Mouse (Mus musculus) G1E (cell line): ENCODE measurements at regions not wholly inside any gene's neighbourhood (a gene's known extent, or its start where the extent isn't known, plus 50 kb on each side); places are given as distances from the start of the nearest gene placed in this dataset.

Source experiments
- ATAC-seq: 2 replicates; pipeline ENCODE4 v1.8.0; 2016; ENCODE audit warnings: mild to moderate bottlenecking; ENCODE audit not compliant: insufficient number of reproducible peaks, poor library complexity, low FRiP score, severe bottlenecking; ENCODE audit errors: extremely low read depth
- DNase-seq: peaks from one replicate; pipeline ENCODE4 v3.0.0; 2012; ENCODE audit warnings: low spot score
- H3K27me3 ChIP-seq: 2 replicates; pipeline ENCODE4 v1.6.1; 2012; ENCODE audit warnings: mild to moderate bottlenecking, low read length, inconsistent platforms; ENCODE audit not compliant: insufficient read depth
- H3K36me3 ChIP-seq: replicated peaks from 2 replicates; pipeline ENCODE3; 2012; ENCODE audit warnings: mild to moderate bottlenecking, inconsistent platforms
- H3K4me1 ChIP-seq: 2 replicates; pipeline ENCODE4 v1.6.1; 2012; ENCODE audit warnings: low read depth, low read length, inconsistent platforms, mixed read lengths; ENCODE audit not compliant: insufficient read depth
- H3K4me3 ChIP-seq: 2 replicates; pipeline ENCODE4 v1.5.1; 2012; ENCODE audit warnings: low read depth, mild to moderate bottlenecking, inconsistent platforms, low read length, moderate library complexity, mixed read lengths
- H3K9me3 ChIP-seq: replicated peaks from 2 replicates; pipeline ENCODE4 v1.6.1; 2012; ENCODE audit warnings: inconsistent platforms
- CTCF ChIP-seq: IDR thresholded peaks from 2 replicates; pipeline ENCODE4 v1.5.1; 2012; ENCODE audit warnings: low read depth, low read length, inconsistent platforms, mixed read lengths
- GATA1 ChIP-seq: IDR thresholded peaks from 2 replicates; pipeline ENCODE4 v1.6.1; 2012; ENCODE audit warnings: borderline replicate concordance, low read length, inconsistent platforms, mixed read lengths
- GATA2 ChIP-seq: IDR thresholded peaks from 2 replicates; pipeline ENCODE4 v1.6.1; 2012; ENCODE audit warnings: low read depth, low read length, inconsistent platforms, borderline replicate concordance
- POLR2AphosphoS5 ChIP-seq: IDR thresholded peaks from 2 replicates; pipeline ENCODE4 v1.6.1; 2012; ENCODE audit warnings: low read depth, low read length, inconsistent platforms; ENCODE audit not compliant: insufficient replicate concordance
- TAL1 ChIP-seq: conservative IDR thresholded peaks from 2 replicates; pipeline ENCODE4 v1.6.1; 2012; ENCODE audit warnings: low read depth, low read length, inconsistent platforms, mixed read lengths

- no peak for ATAC-seq
- DNase-seq: no peak
- H3K4me1 ChIP-seq: no peaks in the 10 kb centered on the region
- H3K4me3 ChIP-seq: no peak overlapping the region
- TF ChIP-seq CTCF: no peak
- no peaks in the 10 kb centered on the region for H3K36me3 ChIP-seq
- H3K27me3 ChIP-seq: no peaks in the 10 kb centered on the region
- no peaks in the 10 kb centered on the region for H3K9me3 ChIP-seq
Observed at GRCm38 (mm10) chr13:5497535-5497934, 363.7 kb upstream of the Klf6 start.

GRCm38 (mm10) chr13:5511784-5512183, 349.5 kb upstream of the Klf6 start:
- Histone ChIP-seq H3K27me3 (no peaks in the 10 kb centered on the region), H3K4me1 (no peaks in the 10 kb centered on the region), H3K36me3 (no peaks in the 10 kb centered on the region), H3K9me3 (no peaks in the 10 kb centered on the region), H3K4me3 (no peak overlapping the region)
- TF ChIP-seq GATA2 (no peak), POLR2AphosphoS5 (no peak), TAL1 (no peak), CTCF (no peak), GATA1 (no peak)
- no peak for DNase-seq
- ATAC-seq: no peak

- Histone ChIP-seq H3K36me3 (no peaks in the 10 kb centered on the region), H3K4me3 (no peak overlapping the region), H3K9me3 (no peaks in the 10 kb centered on the region), H3K4me1 (no peaks in the 10 kb centered on the region), H3K27me3 (no peaks in the 10 kb centered on the region)
- ATAC-seq (no peak), DNase-seq (no peak)
- no peak for TF ChIP-seq TAL1
- no peak for TF ChIP-seq CTCF
- no peak for TF ChIP-seq POLR2AphosphoS5
- no peak for TF ChIP-seq GATA2
- TF ChIP-seq GATA1: no peak
Observed at GRCm38 (mm10) chr13:5515552-5515951, 345.7 kb upstream of the Klf6 start.

GRCm38 (mm10) chr13:5516088-5516487, 345.2 kb upstream of the Klf6 start:
- Histone ChIP-seq H3K27me3 (no peaks in the 10 kb centered on the region), H3K4me3 (no peak overlapping the region), H3K9me3 (no peaks in the 10 kb centered on the region), H3K4me1 (no peaks in the 10 kb centered on the region), H3K36me3 (no peaks in the 10 kb centered on the region)
- TF ChIP-seq GATA1 (no peak), POLR2AphosphoS5 (no peak), CTCF (no peak), TAL1 (no peak), GATA2 (no peak)
- DNase-seq (no peak), ATAC-seq (no peak)

GRCm38 (mm10) chr13:5519181-5519580, 342.1 kb upstream of the Klf6 start:
- no peaks in the 10 kb centered on the region for H3K27me3 ChIP-seq
- ATAC-seq (no peak), DNase-seq (no peak)
- TF ChIP-seq TAL1 (no peak), POLR2AphosphoS5 (no peak), CTCF (no peak), GATA2 (no peak), GATA1 (no peak)
- no peak overlapping the region for H3K4me3 ChIP-seq
- H3K36me3 ChIP-seq: no peaks in the 10 kb centered on the region
- H3K4me1 ChIP-seq: no peaks in the 10 kb centered on the region
- no peaks in the 10 kb centered on the region for H3K9me3 ChIP-seq

GRCm38 (mm10) chr13:5519600-5519999, 341.7 kb upstream of the Klf6 start:
- Histone ChIP-seq H3K9me3 (no peaks in the 10 kb centered on the region), H3K4me1 (no peaks in the 10 kb centered on the region), H3K36me3 (no peaks in the 10 kb centered on the region), H3K4me3 (no peak overlapping the region), H3K27me3 (no peaks in the 10 kb centered on the region)
- no peak for ATAC-seq
- DNase-seq: no peak
- TF ChIP-seq CTCF (no peak), TAL1 (no peak), POLR2AphosphoS5 (no peak), GATA1 (no peak), GATA2 (no peak)

- TF ChIP-seq TAL1: no peak
- TF ChIP-seq GATA2: no peak
- no peak for TF ChIP-seq GATA1
- TF ChIP-seq CTCF: no peak
- TF ChIP-seq POLR2AphosphoS5: no peak
- Histone ChIP-seq H3K36me3 (no peaks in the 10 kb centered on the region), H3K27me3 (no peaks in the 10 kb centered on the region), H3K9me3 (no peaks in the 10 kb centered on the region), H3K4me3 (no peak overlapping the region), H3K4me1 (no peaks in the 10 kb centered on the region)
- DNase-seq: no peak
- no peak for ATAC-seq
Observed at GRCm38 (mm10) chr13:5527400-5527799, 333.9 kb upstream of the Klf6 start.
